Mouse (Mus musculus) lung, embryonic 16.5 days (tissue): Measurements from ENCODE around the gene Lctl. TPM values are rescaled to one million over a fixed set of nuclear protein-coding genes. Genes with fewer than 3 reads are reported as not detected.
"Not testable (repeated sequence)": the region's sequence is repeated elsewhere in the genome, so short reads cannot be mapped to it uniquely, and the experiment has no call there.

ENCODE experiments used
- ATAC-seq: fragments of 200-750 bp; cut with Nextera tagmentation; 2 replicates; pipeline ENCODE4 v1.8.0; 2017; ENCODE audit warnings: low read depth, mild to moderate bottlenecking, moderate library complexity
- H3K27ac ChIP-seq: fragments of 300-500 bp; sonication (generic); 2 replicates; pipeline ENCODE4 v1.5.1; 2014; ENCODE audit warnings: mild to moderate bottlenecking, control low read depth, low read length
- H3K27me3 ChIP-seq: fragments of 300-500 bp; sonication (generic); 2 replicates; pipeline ENCODE4 v1.6.1; 2014; ENCODE audit warnings: low read depth, low read length, mixed read lengths; ENCODE audit not compliant: control insufficient read depth, insufficient read depth
- H3K36me3 ChIP-seq: fragments of 300-500 bp; sonication (generic); 2 replicates; pipeline ENCODE4 v1.6.1; 2014; ENCODE audit warnings: low read length; ENCODE audit not compliant: control insufficient read depth, insufficient read depth
- H3K4me1 ChIP-seq: fragments of 300-500 bp; sonication (generic); replicated peaks from 2 replicates; pipeline ENCODE4 v1.6.1; 2014; ENCODE audit warnings: low read length, mixed read lengths; ENCODE audit not compliant: control insufficient read depth, insufficient read depth
- H3K4me2 ChIP-seq: fragments of 300-500 bp; sonication (generic); 2 replicates; pipeline ENCODE4 v1.6.1; 2014; ENCODE audit warnings: low read depth, low read length, control low read depth
- H3K4me3 ChIP-seq: fragments of 300-500 bp; sonication (generic); 2 replicates; pipeline ENCODE4 v1.5.1; 2014; ENCODE audit warnings: mild to moderate bottlenecking, low read length, control low read depth
- H3K9ac ChIP-seq: fragments of 300-500 bp; sonication (generic); 2 replicates; pipeline ENCODE4 v1.6.1; 2014; ENCODE audit warnings: low read length, control low read depth
- H3K9me3 ChIP-seq: fragments of 300-500 bp; sonication (generic); 2 replicates; pipeline ENCODE4 v1.6.1; 2016; ENCODE audit warnings: low read length; ENCODE audit not compliant: control insufficient read depth
- WGBS: fragments of 180-500 bp; shearing (Covaris S2); extraction: QIAGEN DNeasy Blood & Tissue Kit; methylation state at CpG from one replicate; pipeline ENCODE4 v1.1.7; 2014; 5-methylcytosine and 5-hydroxymethylcytosine counted together
- polyA plus RNA-seq: library from polyadenylated mRNA; unstranded; fragments of >200 nt; fragmentation: Nextera tagmentation; extraction: Ambion mirVana; gene quantifications from 2 replicates; pipeline ENCODE4 v1.2.1, GENCODE M21; 2015

Lctl gene
- polyA plus RNA-seq, 1 experiment from 2014 or later: not detected

DNA sequence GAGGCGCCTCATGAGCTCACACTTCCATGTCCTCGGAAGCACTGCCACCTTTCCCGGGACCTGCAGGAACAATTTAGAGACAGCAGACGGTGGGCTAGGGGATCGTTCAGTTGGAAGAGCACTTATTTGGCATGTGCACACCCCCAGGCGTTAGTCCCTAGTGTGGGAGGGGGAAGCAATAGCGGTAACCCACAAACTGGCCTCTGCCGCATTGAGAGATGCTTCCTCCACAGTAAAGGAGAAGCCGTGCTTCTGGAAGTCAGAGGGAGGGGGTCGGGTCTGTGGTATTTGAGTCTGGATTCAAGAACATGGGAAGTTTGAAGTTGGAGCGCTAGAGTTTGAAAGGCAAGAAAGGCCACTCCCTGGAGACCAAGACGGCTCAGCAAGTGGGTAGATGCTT is 9.2 kb downstream of the Lctl start:
- no peaks in the 10 kb centered on the region for H3K36me3 ChIP-seq
- H3K27me3 ChIP-seq: no peaks in the 10 kb centered on the region
- no peaks in the 10 kb centered on the region; the same call in 1 of the 2 replicates for H3K4me1 ChIP-seq
- no peak overlapping the region for H3K27ac ChIP-seq
- no peak overlapping the region for H3K9ac ChIP-seq
- WGBS: 37% methylated on average over 12 of the region's 12 CpGs
- no peak for ATAC-seq
- no peak overlapping the region for H3K4me3 ChIP-seq
- H3K4me2 ChIP-seq: peak overlapping the region; percentile 1; the same call in 1 of the 2 replicates
- H3K9me3 ChIP-seq: no peaks in the 10 kb centered on the region

DNA sequence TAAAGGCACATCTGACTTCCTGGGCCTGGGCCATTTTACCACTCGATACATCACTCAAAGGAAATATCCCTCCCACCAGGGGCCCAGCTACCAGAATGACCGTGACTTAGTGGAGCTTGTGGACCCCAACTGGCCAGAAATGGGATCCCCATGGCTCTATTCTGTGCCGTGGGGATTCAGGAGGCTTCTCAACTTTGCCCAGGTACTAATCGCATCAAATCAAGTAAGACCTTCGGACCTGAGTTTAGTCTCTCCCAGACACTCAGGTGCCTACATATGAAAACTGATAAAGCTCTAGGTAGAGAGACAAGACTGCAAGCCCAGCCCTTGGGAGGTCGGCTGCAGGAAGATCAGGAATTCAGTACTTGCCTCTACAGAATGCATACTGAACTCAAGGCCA is 14.7 kb downstream of the Lctl start:
- Histone ChIP-seq H3K4me1 (no peaks in the 10 kb centered on the region), H3K4me2 (no peak overlapping the region), H3K27me3 (no peaks in the 10 kb centered on the region), H3K4me3 (no peak overlapping the region), H3K9ac (no peak overlapping the region), H3K27ac (no peak overlapping the region), H3K36me3 (no peaks in the 10 kb centered on the region; the same call in 1 of the 2 replicates), H3K9me3 (no peaks in the 10 kb centered on the region)
- ATAC-seq: no peak
- 77% methylated on average over 6 of the region's 6 CpGs for WGBS

DNA sequence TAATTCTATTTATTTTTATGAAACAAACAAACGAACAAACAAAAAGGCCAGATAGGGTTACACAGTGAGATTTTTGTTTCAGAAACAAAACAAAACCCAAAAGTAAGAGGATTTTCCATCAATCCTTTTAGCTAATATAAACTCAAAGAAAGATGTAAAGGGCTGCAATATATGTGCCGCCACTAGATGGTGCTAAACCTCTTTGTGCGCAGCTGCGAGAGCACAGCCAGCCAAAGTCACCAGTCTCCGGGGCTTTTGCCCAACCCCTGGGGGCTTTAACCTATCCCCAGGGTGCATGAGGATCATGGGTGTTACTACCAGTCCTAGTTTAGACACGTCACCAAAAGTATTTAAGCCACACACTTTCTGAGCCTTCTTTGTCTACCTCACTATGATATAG is 21.9 kb downstream of the Lctl start:
- ATAC-seq: not testable (repeated sequence)
- WGBS: 4% methylated on average over 6 of the region's 6 CpGs
- peaks cover 12% of the 10 kb centered on the region for H3K36me3 ChIP-seq

DNA sequence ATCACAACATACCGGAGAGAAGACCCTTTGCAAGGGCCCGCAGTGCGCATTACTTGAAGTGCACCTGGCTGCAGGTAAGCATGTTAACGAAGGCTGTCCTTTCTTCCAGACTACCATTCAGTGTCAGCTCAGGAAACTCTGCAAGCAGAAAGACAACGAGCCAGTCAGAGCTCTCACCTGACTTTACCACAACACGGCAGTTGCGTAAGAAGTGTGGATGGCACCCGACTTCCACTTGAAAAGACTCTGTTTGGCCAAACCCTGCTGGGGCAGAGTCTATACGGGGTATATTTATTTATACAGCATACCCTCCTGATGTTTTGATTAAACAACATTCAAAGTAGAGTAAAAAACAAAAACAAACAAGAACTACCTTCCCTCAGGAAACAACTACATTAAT is 22.9 kb downstream of the Lctl start:
- H3K27me3 ChIP-seq: no peaks in the 10 kb centered on the region
- peaks cover 16% of the 10 kb centered on the region for H3K36me3 ChIP-seq
- no peak overlapping the region for H3K4me3 ChIP-seq
- no peak for ATAC-seq
- no peaks in the 10 kb centered on the region for H3K4me1 ChIP-seq
- H3K4me2 ChIP-seq: no peak overlapping the region
- no peak overlapping the region for H3K27ac ChIP-seq
- H3K9ac ChIP-seq: no peak overlapping the region
- no peaks in the 10 kb centered on the region for H3K9me3 ChIP-seq
- WGBS: 74% methylated on average over 9 of the region's 9 CpGs

More for the DNA sequence above, 21.9 kb downstream of the Lctl start:
- not testable (repeated sequence) for H3K9ac ChIP-seq, H3K4me1 ChIP-seq, H3K9me3 ChIP-seq, H3K27ac ChIP-seq, H3K4me2 ChIP-seq, H3K4me3 ChIP-seq, H3K27me3 ChIP-seq

DNA sequence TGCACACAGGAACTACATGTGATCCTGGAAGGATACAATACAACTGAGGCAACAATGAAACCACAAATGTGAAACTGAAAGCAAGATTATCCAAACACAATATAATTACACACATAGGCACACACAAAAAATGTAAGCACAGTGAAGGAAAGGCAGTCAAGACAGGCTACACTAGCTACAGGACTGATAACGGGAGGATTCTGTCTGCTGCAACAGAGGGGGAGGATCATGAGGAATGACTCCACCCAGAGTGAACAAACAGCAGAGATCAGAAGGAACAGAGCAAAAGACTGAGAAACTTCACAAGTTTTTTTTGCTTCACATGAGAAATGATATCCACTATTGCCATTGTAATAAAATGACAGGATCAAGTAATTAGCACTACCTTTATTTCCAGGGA is 39.7 kb downstream of the Lctl start:
- H3K27ac ChIP-seq: no peak overlapping the region
- no peak overlapping the region for H3K4me3 ChIP-seq
- no peaks in the 10 kb centered on the region for H3K9me3 ChIP-seq
- no peak overlapping the region for H3K4me2 ChIP-seq
- peaks cover 31% of the 10 kb centered on the region for H3K36me3 ChIP-seq
- H3K9ac ChIP-seq: no peak overlapping the region
- ATAC-seq: no peak
- H3K4me1 ChIP-seq: no peaks in the 10 kb centered on the region
- WGBS: 86% methylated on average over 1 of the region's 1 CpGs
- H3K27me3 ChIP-seq: no peaks in the 10 kb centered on the region

DNA sequence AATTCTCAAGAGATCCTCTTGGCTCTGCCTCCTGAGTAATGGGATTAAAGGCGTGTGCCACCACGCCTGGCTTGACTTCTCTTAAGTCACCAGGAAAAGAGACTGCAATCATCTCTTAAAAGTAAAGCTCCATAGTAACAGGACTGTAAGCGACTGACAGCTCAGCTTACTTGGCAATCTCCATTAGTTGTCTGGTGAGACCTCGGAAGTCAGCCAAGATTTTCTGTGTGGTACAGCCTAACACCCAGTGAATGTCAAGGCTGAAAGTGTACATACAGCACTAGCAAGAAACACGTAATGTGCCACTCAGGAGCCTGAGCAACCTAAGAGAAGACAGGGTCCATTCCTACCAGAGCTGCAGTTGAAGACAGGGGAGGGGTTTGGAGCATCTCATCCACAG is 43.5 kb downstream of the Lctl start:
- 91% methylated on average over 5 of the region's 5 CpGs for WGBS
- Histone ChIP-seq H3K27me3 (no peaks in the 10 kb centered on the region), H3K9ac (no peak overlapping the region), H3K9me3 (no peaks in the 10 kb centered on the region), H3K4me3 (no peak overlapping the region), H3K4me1 (no peaks in the 10 kb centered on the region), H3K4me2 (no peak overlapping the region), H3K27ac (no peak overlapping the region), H3K36me3 (peaks cover 35% of the 10 kb centered on the region)
- no peak for ATAC-seq

DNA sequence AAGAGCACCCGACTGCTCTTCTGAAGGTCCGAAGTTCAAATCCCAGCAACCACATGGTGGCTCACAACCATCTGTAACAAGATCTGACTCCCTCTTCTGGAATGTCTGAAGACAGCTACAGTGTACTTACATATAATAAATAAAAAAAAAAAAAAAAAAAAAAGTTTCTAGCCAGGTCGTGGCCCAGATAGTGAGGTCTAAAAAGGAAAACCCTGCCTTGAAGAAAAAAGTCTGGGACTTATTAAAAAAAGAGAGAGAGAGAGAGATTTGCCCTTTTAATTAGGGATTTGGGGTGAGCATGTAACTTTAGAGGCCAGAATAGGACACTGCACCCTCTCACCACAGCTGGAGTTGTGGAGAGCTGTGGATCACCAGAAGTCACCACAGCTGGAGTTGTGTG is 53.0 kb downstream of the Lctl start:
- H3K27ac ChIP-seq, H3K4me1 ChIP-seq, H3K4me3 ChIP-seq, H3K9me3 ChIP-seq, H3K27me3 ChIP-seq, H3K36me3 ChIP-seq, H3K9ac ChIP-seq, ATAC-seq, H3K4me2 ChIP-seq: not testable (repeated sequence)
- 86% methylated on average over 3 of the region's 3 CpGs for WGBS

DNA sequence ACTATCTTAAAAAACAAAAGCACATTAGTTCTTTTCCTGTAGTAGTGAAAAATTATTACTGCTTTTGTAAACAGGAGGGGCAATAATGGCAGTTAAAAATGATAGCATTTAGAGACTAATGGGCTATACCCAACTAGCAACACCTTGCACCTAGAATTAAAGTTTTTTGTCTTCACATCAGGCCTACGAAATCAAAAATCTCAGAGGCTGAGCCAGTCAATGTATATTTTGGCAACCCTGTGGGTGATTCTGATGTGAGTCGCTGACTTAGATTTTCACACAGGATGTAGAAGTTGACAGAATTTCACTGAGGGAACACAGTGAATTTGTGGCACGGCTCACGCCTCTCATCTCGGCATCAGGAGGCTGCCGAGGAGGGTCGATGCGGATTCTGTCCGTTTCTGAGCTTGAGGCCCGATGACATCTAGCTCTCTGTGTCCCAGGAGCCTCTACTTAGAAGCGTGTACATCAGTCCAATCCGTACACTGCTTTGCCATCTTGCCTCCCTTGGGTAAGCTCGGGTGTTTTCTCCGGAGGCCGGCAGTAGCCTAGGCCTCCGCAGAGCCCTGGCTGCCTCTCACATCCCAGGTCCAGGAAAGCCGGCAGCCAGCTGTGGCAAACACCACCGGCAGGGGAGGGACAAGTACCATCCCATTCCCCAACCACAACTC is 55.3 kb downstream of the Lctl start:
- Histone ChIP-seq H3K4me2 (peak overlapping the region; percentile 59), H3K9ac (peak overlapping the region; percentile 90), H3K4me1 (peaks cover 7% of the 10 kb centered on the region), H3K36me3 (peaks cover 17% of the 10 kb centered on the region), H3K27me3 (no peaks in the 10 kb centered on the region), H3K9me3 (no peaks in the 10 kb centered on the region), H3K27ac (peak overlapping the region; percentile 97), H3K4me3 (peak overlapping the region; percentile 97)
- ATAC-seq: peak; percentile 63
- WGBS: 2% methylated on average over 18 of the region's 18 CpGs

DNA sequence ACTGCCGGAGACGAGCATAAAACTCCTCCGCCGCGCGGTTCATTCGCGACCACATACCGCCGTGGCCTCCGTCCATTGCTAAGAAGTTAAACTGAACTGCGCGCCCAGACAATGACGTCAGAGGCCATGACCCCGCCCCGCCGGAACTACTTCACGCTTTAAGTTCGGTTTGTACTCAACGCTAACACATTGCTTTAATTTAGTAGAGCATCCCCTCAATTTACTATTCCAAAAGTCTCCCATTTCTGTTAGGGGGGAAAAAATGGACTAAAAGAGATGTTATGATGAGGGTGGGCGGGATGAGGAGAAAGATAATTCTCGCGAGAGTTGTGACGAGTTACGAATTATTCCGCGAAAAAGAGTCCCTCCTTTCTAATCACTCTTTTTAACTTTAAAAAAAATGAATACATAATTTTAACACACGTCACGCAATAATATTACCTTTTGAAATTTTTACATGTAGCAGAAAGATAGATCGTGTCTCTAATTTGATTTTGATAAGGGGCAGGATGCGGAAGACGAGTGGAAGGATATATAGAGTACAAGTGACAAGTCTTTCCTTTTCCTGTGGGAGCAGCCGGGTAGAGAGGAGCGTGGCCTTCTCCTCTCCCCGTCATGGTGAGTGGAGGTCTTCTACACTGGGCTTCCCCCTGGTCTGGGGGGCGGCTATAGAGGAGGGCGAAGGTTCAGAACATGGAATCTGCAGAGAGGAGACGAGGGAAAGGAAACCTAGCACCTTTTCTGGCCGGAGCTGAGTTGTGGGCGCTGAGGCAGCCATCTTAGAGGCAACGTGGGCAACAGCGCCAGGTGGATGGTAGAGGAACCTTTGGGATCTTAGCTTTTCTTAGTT is 56.1 kb downstream of the Lctl start, which contains the start of the genes Zwilch and Rpl4:
Zwilch (minus strand) TSS at position 289 of the 850 bp plus-strand sequence.
Rpl4 (plus strand) TSS at position 560 of the 850 bp plus-strand sequence.
- Histone ChIP-seq H3K27me3 (no peaks in the 10 kb centered on the region), H3K9ac (peak within 1 kb of the TSS; percentile 90)
- WGBS: under 1% methylated on average over 42 of the region's 42 CpGs

More for the DNA sequence above, 56.1 kb downstream of the Lctl start, which contains the start of the genes Zwilch and Rpl4:
- peaks cover 7% of the 10 kb centered on the region for H3K4me1 ChIP-seq
- ATAC-seq: peak; percentile 87
- H3K9me3 ChIP-seq: no peaks in the 10 kb centered on the region
- peaks cover 25% of the 10 kb centered on the region for H3K36me3 ChIP-seq
- H3K4me3 ChIP-seq: peak within 1 kb of the TSS; percentile 97
- H3K4me2 ChIP-seq: peak within 1 kb of the TSS; percentile 86
- H3K27ac ChIP-seq: peak within 1 kb of the TSS; percentile 97
